Mouse (Mus musculus): Measurements from ENCODE around the gene Slmap. TPM values are rescaled to one million over a fixed set of nuclear protein-coding genes. Genes with fewer than 3 reads are reported as not detected.
"Not testable (repeated sequence)": the region's sequence is repeated elsewhere in the genome, so short reads cannot be mapped to it uniquely, and the experiment has no call there.

The Slmap gene
- 100 to 1,000 TPM; 242 to 367 (median 269) TPM for total RNA-seq (2022)

- peak; percentile 100 for DNase-seq (ENCODE audit: low spot score)
Observed at GRCm38 (mm10) chr14:26534757-26535479, at the start of gene Slmap. Gene Slmap (minus strand): TSS chr14:26534931.

GRCm38 (mm10) chr14:26583645-26584044 lies 48.9 kb upstream of the Slmap start:
- no peak for DNase-seq (ENCODE audit: low spot score)

GRCm38 (mm10) chr14:26579346-26580343 lies 44.9 kb upstream of the Slmap start:
- peak; percentile 89 for DNase-seq (ENCODE audit: low spot score)

GRCm38 (mm10) chr14:26578791-26579191 lies 44.1 kb upstream of the Slmap start:
- peak; percentile 12 for DNase-seq (ENCODE audit: low spot score)

- DNase-seq (ENCODE audit: low spot score): no peak
Observed at GRCm38 (mm10) chr14:26576255-26576780, 41.6 kb upstream of the Slmap start.

GRCm38 (mm10) chr14:26573556-26573955 lies 38.8 kb upstream of the Slmap start, which contains the start of gene Dennd6a:
Gene Dennd6a (plus strand): TSS chr14:26573856.
- DNase-seq (ENCODE audit: low spot score): not testable (repeated sequence)

- DNase-seq (ENCODE audit: low spot score): no peak
Observed at GRCm38 (mm10) chr14:26571951-26572675, 37.4 kb upstream of the Slmap start.

GRCm38 (mm10) chr14:26569880-26570279 lies 35.1 kb upstream of the Slmap start:
- DNase-seq (ENCODE audit: low spot score): no peak

- DNase-seq (ENCODE audit: low spot score): no peak
Observed at GRCm38 (mm10) chr14:26562247-26562646, 27.5 kb upstream of the Slmap start.

GRCm38 (mm10) chr14:26558536-26558935 lies 23.8 kb upstream of the Slmap start:
- no peak for DNase-seq (ENCODE audit: low spot score)

- no peak for DNase-seq (ENCODE audit: low spot score)
Observed at GRCm38 (mm10) chr14:26557581-26557980, 22.9 kb upstream of the Slmap start.

GRCm38 (mm10) chr14:26552853-26553252 lies 18.1 kb upstream of the Slmap start:
- no peak for DNase-seq (ENCODE audit: low spot score)

- DNase-seq (ENCODE audit: low spot score): no peak
Observed at GRCm38 (mm10) chr14:26552441-26552840, 17.7 kb upstream of the Slmap start.

- DNase-seq (ENCODE audit: low spot score): no peak
Observed at GRCm38 (mm10) chr14:26550712-26551111, 16.0 kb upstream of the Slmap start.

- no peak for DNase-seq (ENCODE audit: low spot score)
Observed at GRCm38 (mm10) chr14:26547516-26548488, 13.1 kb upstream of the Slmap start.

- no peak for DNase-seq (ENCODE audit: low spot score)
Observed at GRCm38 (mm10) chr14:26542136-26542535, 7.4 kb upstream of the Slmap start.

GRCm38 (mm10) chr14:26540577-26540976 lies 5.8 kb upstream of the Slmap start:
- no peak for DNase-seq (ENCODE audit: low spot score)

GRCm38 (mm10) chr14:26539241-26539640 lies 4.5 kb upstream of the Slmap start:
- DNase-seq (ENCODE audit: low spot score): no peak

GRCm38 (mm10) chr14:26533821-26534756 lies 642 bp downstream of the Slmap start:
- peak; percentile 16 for DNase-seq (ENCODE audit: low spot score)
